Mouse (Mus musculus) erythroblast, embryonic 14.5 days (primary cell): Measurements from ENCODE around the gene Mlec.

Source experiments
- GATA1 ChIP-seq: IDR thresholded peaks from 2 replicates; pipeline ENCODE4 v1.6.1; 2012; ENCODE audit warnings: low read length, inconsistent platforms, mixed read lengths
- TAL1 ChIP-seq: IDR thresholded peaks from 3 replicates; pipeline ENCODE4 v1.6.1; 2012; ENCODE audit warnings: low read length, inconsistent platforms, mixed read lengths

GRCm38 (mm10) chr5:115166815-115167194 is 8.8 kb upstream of the Mlec start:
- TF ChIP-seq TAL1 (no peak), GATA1 (no peak)
